Mouse (Mus musculus): ENCODE results near the gene Serping1. TPM values are rescaled to one million over a fixed set of nuclear protein-coding genes. Genes with fewer than 3 reads are reported as not detected.

Gene Serping1
- polyA plus RNA-seq, 1 experiment = 29.7 TPM

- Histone ChIP-seq H3K4me3 (replicated peaks; ENCODE audit: control insufficient read depth, low read depth, low read length) (no peak overlapping the region), H3K27ac (ENCODE audit: control insufficient read depth, insufficient read depth, low read depth, low read length, poor library complexity) (no peak overlapping the region), H3K4me1 (ENCODE audit: control insufficient read depth, insufficient read depth, low read length) (no peaks in the 10 kb centered on the region)
- 78% methylated on average over 3 of the region's 3 CpGs for WGBS
- TF ChIP-seq POLR2A (IDR thresholded peaks at IDR 0.05; ENCODE audit: borderline replicate concordance, control insufficient read depth, low read depth, low read length) (no peak), CTCF (IDR thresholded peaks at IDR 0.05; ENCODE audit: control insufficient read depth, insufficient read depth, low read length) (no peak)
These were observed 13.9 kb downstream of the Serping1 start for GRCm38 (mm10) chr2:84761309-84761708.

GRCm38 (mm10) chr2:84760777-84761176 lies 14.5 kb downstream of the Serping1 start:
- H3K4me3 ChIP-seq (replicated peaks; ENCODE audit: control insufficient read depth, low read depth, low read length) = no peak overlapping the region
- H3K4me1 ChIP-seq (ENCODE audit: control insufficient read depth, insufficient read depth, low read length) = no peaks in the 10 kb centered on the region
- WGBS = 67% methylated on average over 8 of the region's 8 CpGs
- no peak overlapping the region for H3K27ac ChIP-seq (ENCODE audit: control insufficient read depth, insufficient read depth, low read depth, low read length, poor library complexity)
- TF ChIP-seq POLR2A (IDR thresholded peaks at IDR 0.05; ENCODE audit: borderline replicate concordance, control insufficient read depth, low read depth, low read length) (no peak), CTCF (IDR thresholded peaks at IDR 0.05; ENCODE audit: control insufficient read depth, insufficient read depth, low read length) (no peak)

- no peak overlapping the region for H3K27ac ChIP-seq (ENCODE audit: control insufficient read depth, insufficient read depth, low read depth, low read length, poor library complexity)
- no peaks in the 10 kb centered on the region for H3K4me1 ChIP-seq (ENCODE audit: control insufficient read depth, insufficient read depth, low read length)
- 2% methylated on average over 2 of the region's 2 CpGs for WGBS
- no peak overlapping the region for H3K4me3 ChIP-seq (replicated peaks; ENCODE audit: control insufficient read depth, low read depth, low read length)
- TF ChIP-seq CTCF (IDR thresholded peaks at IDR 0.05; ENCODE audit: control insufficient read depth, insufficient read depth, low read length) (no peak), POLR2A (IDR thresholded peaks at IDR 0.05; ENCODE audit: borderline replicate concordance, control insufficient read depth, low read depth, low read length) (no peak)
These were observed 16.6 kb downstream of the Serping1 start for GRCm38 (mm10) chr2:84758542-84759127.

- WGBS = 56% methylated on average over 7 of the region's 7 CpGs
- no peaks in the 10 kb centered on the region for H3K4me1 ChIP-seq (ENCODE audit: control insufficient read depth, insufficient read depth, low read length)
- TF ChIP-seq POLR2A (IDR thresholded peaks at IDR 0.05; ENCODE audit: borderline replicate concordance, control insufficient read depth, low read depth, low read length) = no peak
- TF ChIP-seq CTCF (IDR thresholded peaks at IDR 0.05; ENCODE audit: control insufficient read depth, insufficient read depth, low read length) = no peak
- H3K4me3 ChIP-seq (replicated peaks; ENCODE audit: control insufficient read depth, low read depth, low read length) = no peak overlapping the region
- no peak overlapping the region for H3K27ac ChIP-seq (ENCODE audit: control insufficient read depth, insufficient read depth, low read depth, low read length, poor library complexity)
These were observed 18.1 kb downstream of the Serping1 start for GRCm38 (mm10) chr2:84757026-84757682.

GRCm38 (mm10) chr2:84756245-84756644 lies 19.0 kb downstream of the Serping1 start:
- no peak overlapping the region for H3K4me3 ChIP-seq (replicated peaks; ENCODE audit: control insufficient read depth, low read depth, low read length)
- H3K4me1 ChIP-seq (ENCODE audit: control insufficient read depth, insufficient read depth, low read length) = no peaks in the 10 kb centered on the region
- H3K27ac ChIP-seq (ENCODE audit: control insufficient read depth, insufficient read depth, low read depth, low read length, poor library complexity) = no peak overlapping the region
- no peak for TF ChIP-seq CTCF (IDR thresholded peaks at IDR 0.05; ENCODE audit: control insufficient read depth, insufficient read depth, low read length)
- TF ChIP-seq POLR2A (IDR thresholded peaks at IDR 0.05; ENCODE audit: borderline replicate concordance, control insufficient read depth, low read depth, low read length) = no peak
- WGBS = 80% methylated on average over 5 of the region's 5 CpGs

GRCm38 (mm10) chr2:84750115-84750514 lies 25.1 kb downstream of the Serping1 start:
- 62% methylated on average over 6 of the region's 6 CpGs for WGBS
- no peak overlapping the region for H3K4me3 ChIP-seq (replicated peaks; ENCODE audit: control insufficient read depth, low read depth, low read length)
- TF ChIP-seq POLR2A (IDR thresholded peaks at IDR 0.05; ENCODE audit: borderline replicate concordance, control insufficient read depth, low read depth, low read length) (no peak), CTCF (IDR thresholded peaks at IDR 0.05; ENCODE audit: control insufficient read depth, insufficient read depth, low read length) (no peak)
- H3K27ac ChIP-seq (ENCODE audit: control insufficient read depth, insufficient read depth, low read depth, low read length, poor library complexity) = no peak overlapping the region
- H3K4me1 ChIP-seq (ENCODE audit: control insufficient read depth, insufficient read depth, low read length) = no peaks in the 10 kb centered on the region

- 28% methylated on average over 10 of the region's 10 CpGs for WGBS
- Histone ChIP-seq H3K4me1 (ENCODE audit: control insufficient read depth, insufficient read depth, low read length) (peaks cover 1% of the 10 kb centered on the region; the same call in 1 of the 2 replicates), H3K4me3 (replicated peaks; ENCODE audit: control insufficient read depth, low read depth, low read length) (no peak overlapping the region)
These were observed 31.1 kb downstream of the Serping1 start for GRCm38 (mm10) chr2:84744126-84744525.

GRCm38 (mm10) chr2:84743561-84743960 lies 31.7 kb downstream of the Serping1 start, which contains the start of gene Gm19426:
Gene Gm19426 (minus strand): TSS chr2:84743655.
- TF ChIP-seq POLR2A (IDR thresholded peaks at IDR 0.05; ENCODE audit: borderline replicate concordance, control insufficient read depth, low read depth, low read length) = no peak
- Histone ChIP-seq H3K27ac (ENCODE audit: control insufficient read depth, insufficient read depth, low read depth, low read length, poor library complexity) (no peak within 1 kb of the TSS), H3K4me3 (replicated peaks; ENCODE audit: control insufficient read depth, low read depth, low read length) (peak within 1 kb of the TSS; percentile 41), H3K4me1 (ENCODE audit: control insufficient read depth, insufficient read depth, low read length) (peaks cover 1% of the 10 kb centered on the region; the same call in 1 of the 2 replicates)
- 2% methylated on average over 25 of the region's 25 CpGs for WGBS

More at GRCm38 (mm10) chr2:84744126-84744525, 31.1 kb downstream of the Serping1 start:
- no peak for TF ChIP-seq POLR2A (IDR thresholded peaks at IDR 0.05; ENCODE audit: borderline replicate concordance, control insufficient read depth, low read depth, low read length)
- no peak for TF ChIP-seq CTCF (IDR thresholded peaks at IDR 0.05; ENCODE audit: control insufficient read depth, insufficient read depth, low read length)
- no peak overlapping the region for H3K27ac ChIP-seq (ENCODE audit: control insufficient read depth, insufficient read depth, low read depth, low read length, poor library complexity)

Data from bone marrow, adult 2 months (tissue).